Mouse (Mus musculus): ENCODE measurements at regions not wholly inside any gene's neighbourhood (a gene's known extent, or its start where the extent isn't known, plus 50 kb on each side); places are given as distances from the start of the nearest gene placed in this dataset.

- no peak for TF ChIP-seq CTCF (IDR thresholded peaks at IDR 0.05; ENCODE audit: low read depth)
- Histone ChIP-seq H3K27me3 (ENCODE audit: insufficient read depth, low read length) (no peaks in the 10 kb centered on the region), H3K9ac (no peak overlapping the region), H3K4me1 (ENCODE audit: insufficient read depth) (peaks cover 11% of the 10 kb centered on the region), H3K27ac (ENCODE audit: low read depth) (peak overlapping the region; percentile 61; the same call in 1 of the 2 replicates), H3K4me3 (ENCODE audit: low read depth, low read length) (no peak overlapping the region), H3K36me3 (ENCODE audit: insufficient read depth) (no peaks in the 10 kb centered on the region), H3K4me2 (peak overlapping the region; percentile 23; the same call in 1 of the 2 replicates), H3K9me3 (ENCODE audit: low read depth, low read length) (no peaks in the 10 kb centered on the region)
- 23% methylated on average over 4 of the region's 4 CpGs for WGBS
- DNase-seq (peak; percentile 81), ATAC-seq (ENCODE audit: insufficient read depth) (peak; percentile 90)
Measured at GRCm38 (mm10) chr6:101882938-101883337, 505.2 kb upstream of the Pdzrn3 start.

- WGBS = 64% methylated on average over 1 of the region's 1 CpGs
- ATAC-seq (ENCODE audit: insufficient read depth) = no peak
Measured at GRCm38 (mm10) chr6:101874894-101875293, 497.2 kb upstream of the Pdzrn3 start.

GRCm38 (mm10) chr6:101858895-101859294 is 481.2 kb upstream of the Pdzrn3 start:
- Histone ChIP-seq H3K27me3 (ENCODE audit: insufficient read depth, low read length) (no peaks in the 10 kb centered on the region), H3K27ac (ENCODE audit: low read depth) (no peak overlapping the region), H3K4me3 (ENCODE audit: low read depth, low read length) (no peak overlapping the region), H3K36me3 (ENCODE audit: insufficient read depth) (no peaks in the 10 kb centered on the region), H3K9me3 (ENCODE audit: low read depth, low read length) (no peaks in the 10 kb centered on the region), H3K4me1 (ENCODE audit: insufficient read depth) (no peaks in the 10 kb centered on the region), H3K9ac (no peak overlapping the region), H3K4me2 (no peak overlapping the region)
- ATAC-seq (ENCODE audit: insufficient read depth) (no peak), DNase-seq (no peak)
- 39% methylated on average over 5 of the region's 5 CpGs for WGBS
- no peak for TF ChIP-seq CTCF (IDR thresholded peaks at IDR 0.05; ENCODE audit: low read depth)

More at GRCm38 (mm10) chr6:101874894-101875293, 497.2 kb upstream of the Pdzrn3 start:
- peak; percentile 33 for DNase-seq
- no peak overlapping the region for H3K4me2 ChIP-seq
- H3K9ac ChIP-seq = no peak overlapping the region
- H3K27me3 ChIP-seq (ENCODE audit: insufficient read depth, low read length) = no peaks in the 10 kb centered on the region
- H3K4me3 ChIP-seq (ENCODE audit: low read depth, low read length) = no peak overlapping the region
- H3K36me3 ChIP-seq (ENCODE audit: insufficient read depth) = no peaks in the 10 kb centered on the region
- no peaks in the 10 kb centered on the region for H3K9me3 ChIP-seq (ENCODE audit: low read depth, low read length)
- 0 out of 2 replicates have a peak overlapping the region, but pooled peaks have one; percentile 1 for H3K27ac ChIP-seq (ENCODE audit: low read depth)
- H3K4me1 ChIP-seq (ENCODE audit: insufficient read depth) = no peaks in the 10 kb centered on the region
- TF ChIP-seq CTCF (IDR thresholded peaks at IDR 0.05; ENCODE audit: low read depth) = no peak

- TF ChIP-seq CTCF (IDR thresholded peaks at IDR 0.05; ENCODE audit: low read depth) = no peak
- no peaks in the 10 kb centered on the region for H3K9me3 ChIP-seq (ENCODE audit: low read depth, low read length)
- H3K9ac ChIP-seq = no peak overlapping the region
- 0 out of 2 replicates have a peak, but pooled peaks cover 2% of the 10 kb centered on the region for H3K4me1 ChIP-seq (ENCODE audit: insufficient read depth)
- H3K27ac ChIP-seq (ENCODE audit: low read depth) = no peak overlapping the region
- no peak overlapping the region for H3K4me3 ChIP-seq (ENCODE audit: low read depth, low read length)
- H3K4me2 ChIP-seq = no peak overlapping the region
- DNase-seq = no peak
- no peaks in the 10 kb centered on the region for H3K36me3 ChIP-seq (ENCODE audit: insufficient read depth)
- ATAC-seq (ENCODE audit: insufficient read depth) = no peak
- no peaks in the 10 kb centered on the region for H3K27me3 ChIP-seq (ENCODE audit: insufficient read depth, low read length)
- 78% methylated on average over 4 of the region's 4 CpGs for WGBS
Measured at GRCm38 (mm10) chr6:101840695-101841094, 463.0 kb upstream of the Pdzrn3 start.

- Histone ChIP-seq H3K9me3 (ENCODE audit: low read depth, low read length) (no peaks in the 10 kb centered on the region), H3K27me3 (ENCODE audit: insufficient read depth, low read length) (no peaks in the 10 kb centered on the region), H3K4me1 (ENCODE audit: insufficient read depth) (0 out of 2 replicates have a peak, but pooled peaks cover 2% of the 10 kb centered on the region), H3K27ac (ENCODE audit: low read depth) (peak overlapping the region; percentile 1; the same call in 1 of the 2 replicates), H3K36me3 (ENCODE audit: insufficient read depth) (no peaks in the 10 kb centered on the region), H3K4me2 (no peak overlapping the region), H3K9ac (no peak overlapping the region), H3K4me3 (ENCODE audit: low read depth, low read length) (no peak overlapping the region)
- TF ChIP-seq CTCF (IDR thresholded peaks at IDR 0.05; ENCODE audit: low read depth) = no peak
- peak; percentile 96 for DNase-seq
- ATAC-seq (ENCODE audit: insufficient read depth) = peak; percentile 91
- 40% methylated on average over 6 of the region's 6 CpGs for WGBS
Measured at GRCm38 (mm10) chr6:101837563-101837962, 459.9 kb upstream of the Pdzrn3 start.

- ATAC-seq (ENCODE audit: insufficient read depth) = no peak
- 66% methylated on average over 2 of the region's 2 CpGs for WGBS
Measured at GRCm38 (mm10) chr6:101793986-101794385, 416.3 kb upstream of the Pdzrn3 start.

GRCm38 (mm10) chr6:101777864-101778263 is 400.2 kb upstream of the Pdzrn3 start:
- H3K4me2 ChIP-seq = no peak overlapping the region
- H3K4me1 ChIP-seq (ENCODE audit: insufficient read depth) = no peaks in the 10 kb centered on the region
- ATAC-seq (ENCODE audit: insufficient read depth) = no peak
- H3K36me3 ChIP-seq (ENCODE audit: insufficient read depth) = no peaks in the 10 kb centered on the region
- WGBS = 97% methylated on average over 3 of the region's 3 CpGs
- no peak overlapping the region for H3K27ac ChIP-seq (ENCODE audit: low read depth)
- no peaks in the 10 kb centered on the region for H3K9me3 ChIP-seq (ENCODE audit: low read depth, low read length)
- no peak overlapping the region for H3K4me3 ChIP-seq (ENCODE audit: low read depth, low read length)
- H3K27me3 ChIP-seq (ENCODE audit: insufficient read depth, low read length) = no peaks in the 10 kb centered on the region
- no peak overlapping the region for H3K9ac ChIP-seq
- peak; percentile 15 for DNase-seq
- peak; percentile 40 for TF ChIP-seq CTCF (IDR thresholded peaks at IDR 0.05; ENCODE audit: low read depth)

More at GRCm38 (mm10) chr6:101793986-101794385, 416.3 kb upstream of the Pdzrn3 start:
- no peak for DNase-seq
- Histone ChIP-seq H3K4me1 (ENCODE audit: insufficient read depth) (no peaks in the 10 kb centered on the region), H3K27ac (ENCODE audit: low read depth) (no peak overlapping the region), H3K4me2 (no peak overlapping the region), H3K27me3 (ENCODE audit: insufficient read depth, low read length) (no peaks in the 10 kb centered on the region), H3K4me3 (ENCODE audit: low read depth, low read length) (no peak overlapping the region), H3K9ac (no peak overlapping the region), H3K36me3 (ENCODE audit: insufficient read depth) (no peaks in the 10 kb centered on the region), H3K9me3 (ENCODE audit: low read depth, low read length) (no peaks in the 10 kb centered on the region)
- no peak for TF ChIP-seq CTCF (IDR thresholded peaks at IDR 0.05; ENCODE audit: low read depth)
